Mouse (Mus musculus) CH12.LX (cell line): Measurements from ENCODE around the gene Mettl6. TPM values are rescaled to one million over a fixed set of nuclear protein-coding genes. Genes with fewer than 3 reads are reported as not detected.

Source experiments
- DNase-seq: peaks from one replicate; pipeline ENCODE4 v3.0.0-alpha.2; 2013; ENCODE audit errors: extremely low read depth
- H3K27ac ChIP-seq: 2 replicates; pipeline ENCODE4 v1.5.1; 2012; ENCODE audit warnings: low read depth, mild to moderate bottlenecking, control low read depth, moderate library complexity; ENCODE audit not compliant: insufficient read depth
- H3K27me3 ChIP-seq: replicated peaks from 2 replicates; pipeline ENCODE3; 2012; ENCODE audit warnings: inconsistent platforms
- H3K36me3 ChIP-seq, 2 experiments: replicated peaks in 1 of 2; 2 replicates each; pipeline versions ENCODE3 to v1.6.1; 2012; ENCODE audit warnings: inconsistent platforms in 1 of 2, low read length in 1 of 2, mild to moderate bottlenecking in 1 of 2, mixed read lengths in 1 of 2, moderate library complexity in 1 of 2; ENCODE audit not compliant: control insufficient read depth in 1 of 2, insufficient read depth in 1 of 2
- H3K4me1 ChIP-seq, 2 experiments: 2 replicates each; pipeline ENCODE4 v1.6.1; 2012; ENCODE audit warnings: inconsistent platforms in 1 of 2, moderate library complexity in 1 of 2; ENCODE audit not compliant: insufficient read depth in 2 of 2, control insufficient read depth in 1 of 2
- H3K4me2 ChIP-seq: 2 replicates; pipeline ENCODE4 v1.6.1; 2012; ENCODE audit warnings: low read depth, mild to moderate bottlenecking, control low read depth; ENCODE audit not compliant: poor library complexity, insufficient read depth, severe bottlenecking
- H3K4me3 ChIP-seq, 3 experiments: fragments of 150-350 bp in 1 of 3; sonication (generic) in 1 of 3; replicated peaks in 1 of 3; 2 replicates each; pipeline versions ENCODE3 to v1.5.1; 2011 to 2012; ENCODE audit warnings: low read depth in 2 of 3, low read length in 2 of 3, mild to moderate bottlenecking in 2 of 3, moderate library complexity in 2 of 3, control low read depth in 1 of 3, improper control_type of control experiment in 1 of 3, inconsistent platforms in 1 of 3, mixed read lengths in 1 of 3; ENCODE audit not compliant: poor library complexity in 1 of 3
- H3K79me2 ChIP-seq: replicated peaks from 2 replicates; pipeline ENCODE4 v1.6.1; 2012; ENCODE audit warnings: mild to moderate bottlenecking, moderate library complexity; ENCODE audit not compliant: control insufficient read depth, poor library complexity, insufficient read depth, severe bottlenecking; ENCODE audit errors: extremely low read depth
- H3K9ac ChIP-seq: 2 replicates; pipeline ENCODE4 v1.6.1; 2012; ENCODE audit warnings: low read depth, mild to moderate bottlenecking, control low read depth, moderate library complexity; ENCODE audit not compliant: insufficient read depth
- H3K9me3 ChIP-seq: replicated peaks from 2 replicates; pipeline ENCODE3; 2012; ENCODE audit warnings: low read length, inconsistent platforms, mixed read lengths
- BHLHE40 ChIP-seq: IDR thresholded peaks from 2 replicates; pipeline ENCODE4 v1.6.1; 2011; ENCODE audit warnings: mild to moderate bottlenecking, low read depth, low read length, improper control_type of control experiment
- CHD1 ChIP-seq: IDR thresholded peaks from 2 replicates; pipeline ENCODE4 v1.6.1; 2012; ENCODE audit warnings: low read depth, low read length, improper control_type of control experiment, inconsistent platforms
- CTCF ChIP-seq, 2 experiments: IDR thresholded peaks in 1 of 2; conservative IDR thresholded peaks in 1 of 2; 2 replicates each; pipeline ENCODE4 v1.5.1; 2011 to 2012; ENCODE audit warnings: low read depth in 2 of 2, low read length in 2 of 2, improper control_type of control experiment in 1 of 2, inconsistent platforms in 1 of 2, mild to moderate bottlenecking in 1 of 2, moderate library complexity in 1 of 2
- ELF1 ChIP-seq: IDR thresholded peaks from 2 replicates; pipeline ENCODE4 v1.6.1; 2014; ENCODE audit warnings: low read depth, mild to moderate bottlenecking, inconsistent platforms, low read length, improper control_type of control experiment
- GABPA ChIP-seq: IDR thresholded peaks from 2 replicates; pipeline ENCODE4 v1.6.1; 2012; ENCODE audit warnings: low read depth, low read length, improper control_type of control experiment, inconsistent platforms; ENCODE audit not compliant: insufficient replicate concordance
- IRF4 ChIP-seq: IDR thresholded peaks from 2 replicates; pipeline ENCODE4 v1.6.1; 2014; ENCODE audit warnings: low read depth, mild to moderate bottlenecking, inconsistent platforms, low read length, improper control_type of control experiment
- KAT2A ChIP-seq: IDR thresholded peaks from 2 replicates; pipeline ENCODE4 v1.6.1; 2012; ENCODE audit warnings: low read length, improper control_type of control experiment, inconsistent platforms; ENCODE audit not compliant: insufficient replicate concordance
- MAX ChIP-seq: IDR thresholded peaks from 2 replicates; pipeline ENCODE4 v1.6.1; 2011; ENCODE audit warnings: low read length, improper control_type of control experiment
- MXI1 ChIP-seq: IDR thresholded peaks from 2 replicates; pipeline ENCODE4 v1.6.1; 2011; ENCODE audit warnings: mild to moderate bottlenecking, low read depth, low read length, improper control_type of control experiment
- MYC ChIP-seq: IDR thresholded peaks from 2 replicates; pipeline ENCODE4 v1.6.1; 2011; ENCODE audit warnings: low read depth, mild to moderate bottlenecking, improper control_type of control experiment, low read length
- NRF1 ChIP-seq: IDR thresholded peaks from 2 replicates; pipeline ENCODE4 v1.6.1; 2014; ENCODE audit warnings: low read depth, mild to moderate bottlenecking, inconsistent platforms, low read length, improper control_type of control experiment, moderate library complexity
- POLR2A ChIP-seq: IDR thresholded peaks from 2 replicates; pipeline ENCODE4 v1.6.1; 2011; ENCODE audit warnings: low read depth, mild to moderate bottlenecking, improper control_type of control experiment, low read length
- POLR2AphosphoS2 ChIP-seq: IDR thresholded peaks from 2 replicates; pipeline ENCODE4 v1.6.1; 2011; ENCODE audit warnings: low read depth, low read length, improper control_type of control experiment
- SIN3A ChIP-seq: IDR thresholded peaks from 2 replicates; pipeline ENCODE4 v1.6.1; 2012; ENCODE audit warnings: low read length, improper control_type of control experiment, inconsistent platforms
- SMC3 ChIP-seq: IDR thresholded peaks from 2 replicates; pipeline ENCODE4 v1.6.1; 2011; ENCODE audit warnings: low read depth, low read length, improper control_type of control experiment
- TBP ChIP-seq: conservative IDR thresholded peaks from 2 replicates; pipeline ENCODE4 v1.6.1; 2011; ENCODE audit warnings: low read depth, low read length, improper control_type of control experiment
- TCF12 ChIP-seq: IDR thresholded peaks from 2 replicates; pipeline ENCODE4 v1.6.1; 2014; ENCODE audit warnings: low read depth, mild to moderate bottlenecking, inconsistent platforms, low read length, improper control_type of control experiment
- USF1 ChIP-seq: IDR thresholded peaks from 2 replicates; pipeline ENCODE4 v1.6.1; 2014; ENCODE audit warnings: low read depth, mild to moderate bottlenecking, inconsistent platforms, low read length, improper control_type of control experiment
- ZC3H11A ChIP-seq: IDR thresholded peaks from 2 replicates; pipeline ENCODE4 v1.6.1; 2012; ENCODE audit warnings: low read depth, mild to moderate bottlenecking, inconsistent platforms, low read length, improper control_type of control experiment
- ZMIZ1 ChIP-seq: IDR thresholded peaks from 2 replicates; pipeline ENCODE4 v1.6.1; 2012; ENCODE audit warnings: low read depth, mild to moderate bottlenecking, inconsistent platforms, low read length, improper control_type of control experiment
- dilution Hi-C: fragments of 300-500 bp; cut with MboI; formaldehyde crosslinking; loops from 2 replicates; pipeline ENCODE4 v1.14.3; 2020; ENCODE audit warnings: low sequenced_read_pairs; ENCODE audit not compliant: extremely low pct_unique_long_range_greater_than_20kb, extremely low pct_ligation_motif_present
- in situ Hi-C: fragments of 300-500 bp; cut with MboI; formaldehyde crosslinking; loops from 3 replicates; pipeline ENCODE4 v1.14.3; 2019; ENCODE audit warnings: low sequenced_read_pairs, low pct_ligation_motif_present, low pct_unique_long_range_greater_than_20kb, mixed read lengths
- polyA plus RNA-seq: library from polyadenylated mRNA; unstranded; fragments of >175 nt; gene quantifications from 2 replicates; pipeline ENCODE4 v1.2.1, GENCODE M21; 2012; ENCODE audit warnings: low read depth; ENCODE audit not compliant: insufficient read length
- total RNA-seq, 2 experiments: library from RNA; depleted of rRNA; stranded (reverse); fragments of 300-350 nt in 1 of 2; fragments of >200 nt in 1 of 2; gene quantifications; 2 replicates each; pipeline ENCODE4 v1.2.3; 2012 to 2014

Gene Mettl6
- total and polyA plus RNA-seq, 3 experiments, result 38.2 to 122 (median 69.8) TPM

GRCm38 (mm10) chr14:31509911-31510310, 15.1 kb upstream of the Mettl6 start:
- no peak for TF ChIP-seq CHD1
- no peak for TF ChIP-seq BHLHE40
- no peak for TF ChIP-seq POLR2AphosphoS2
- TF ChIP-seq SMC3, result no peak
- TF ChIP-seq CTCF (conservative IDR thresholded peaks at IDR 0.05 in 1 of 2, IDR thresholded peaks at IDR 0.05 in 1 of 2; ENCODE audit: low read depth in 2 of 2, low read length in 2 of 2), result no peak
- TF ChIP-seq IRF4, result no peak
- TF ChIP-seq KAT2A, result no peak
- TF ChIP-seq NRF1, result no peak
- no peak for TF ChIP-seq POLR2A
- TF ChIP-seq TBP, result no peak
- no peak for TF ChIP-seq SIN3A
- no peak for TF ChIP-seq TCF12
- no peak for TF ChIP-seq USF1
- no peak for TF ChIP-seq MAX
- no peak for TF ChIP-seq MXI1
- TF ChIP-seq ELF1, result no peak
- TF ChIP-seq, all 38 proteins: peak for 0
- Histone ChIP-seq H3K79me2 (no peaks in the 10 kb centered on the region), H3K4me2 (no peak overlapping the region), H3K27me3 (no peaks in the 10 kb centered on the region), H3K27ac (no peak overlapping the region), H3K4me3 (no peak overlapping the region), H3K4me1 (no peaks in the 10 kb centered on the region), H3K9ac (no peak overlapping the region), H3K36me3 (peaks cover 41 to 59% of the 10 kb centered on the region in 2 experiments), H3K9me3 (no peaks in the 10 kb centered on the region)
- dilution Hi-C loops, result no loop called here
- no peak for DNase-seq
- in situ Hi-C loops, result loop anchor here (10.0 kb wide), 1 partner anchor 275 kb away; no protein-coding TSS in a partner anchor

- peaks cover 73 to 92% of the 10 kb centered on the region in 2 experiments for H3K36me3 ChIP-seq
- H3K27ac ChIP-seq, result no peak overlapping the region
- H3K4me1 ChIP-seq, result no peaks in the 10 kb centered on the region
- TF ChIP-seq POLR2A (no peak), MYC (no peak), BHLHE40 (no peak), ZMIZ1 (no peak), ZC3H11A (no peak), KAT2A (no peak), GABPA (no peak)
- dilution Hi-C loops, result no loop called here
- H3K27me3 ChIP-seq, result no peaks in the 10 kb centered on the region
- in situ Hi-C loops, result no loop called here
- no peak for DNase-seq
- no peak overlapping the region for H3K4me2 ChIP-seq
- no peaks in the 10 kb centered on the region for H3K79me2 ChIP-seq
- H3K9ac ChIP-seq, result no peak overlapping the region
- H3K4me3 ChIP-seq, result no peak overlapping the region
- no peaks in the 10 kb centered on the region for H3K9me3 ChIP-seq
Measured at GRCm38 (mm10) chr14:31506456-31506855, 11.6 kb upstream of the Mettl6 start.
